Mouse (Mus musculus): Measurements from ENCODE around the gene Susd5. TPM values are rescaled to one million over a fixed set of nuclear protein-coding genes. Genes with fewer than 3 reads are reported as not detected.

Gene Susd5
- polyA plus RNA-seq, 1 experiment: 0.22 TPM

Other genes with a start within 250 kb of the Susd5 start
- 134 and 165 TPM in 2 replicates for gene Ubp1, start 126.2 kb upstream of the Susd5 start, polyA plus RNA-seq (2012; rRNA removed)
- gene Fbxl2, start 10.9 kb upstream of the Susd5 start, polyA plus RNA-seq (2012; rRNA removed): 32.4 and 37.1 TPM in 2 replicates

All from brain, embryonic 14.5 days (tissue).